Mouse (Mus musculus) T-helper 17 cell (primary cell): ENCODE results near the gene Ror2.

Experiments
- in situ Hi-C, 2 experiments: fragments of 300-600 bp; cut with MboI, MseI; formaldehyde crosslinking; loops; 1 replicate in 1 of 2; 2 replicates in 1 of 2; pipeline ENCODE4 v1.15.1; 2025; ENCODE audit warnings: high pct_unique_total_duplicates in 2 of 2

Ror2 gene

DNA sequence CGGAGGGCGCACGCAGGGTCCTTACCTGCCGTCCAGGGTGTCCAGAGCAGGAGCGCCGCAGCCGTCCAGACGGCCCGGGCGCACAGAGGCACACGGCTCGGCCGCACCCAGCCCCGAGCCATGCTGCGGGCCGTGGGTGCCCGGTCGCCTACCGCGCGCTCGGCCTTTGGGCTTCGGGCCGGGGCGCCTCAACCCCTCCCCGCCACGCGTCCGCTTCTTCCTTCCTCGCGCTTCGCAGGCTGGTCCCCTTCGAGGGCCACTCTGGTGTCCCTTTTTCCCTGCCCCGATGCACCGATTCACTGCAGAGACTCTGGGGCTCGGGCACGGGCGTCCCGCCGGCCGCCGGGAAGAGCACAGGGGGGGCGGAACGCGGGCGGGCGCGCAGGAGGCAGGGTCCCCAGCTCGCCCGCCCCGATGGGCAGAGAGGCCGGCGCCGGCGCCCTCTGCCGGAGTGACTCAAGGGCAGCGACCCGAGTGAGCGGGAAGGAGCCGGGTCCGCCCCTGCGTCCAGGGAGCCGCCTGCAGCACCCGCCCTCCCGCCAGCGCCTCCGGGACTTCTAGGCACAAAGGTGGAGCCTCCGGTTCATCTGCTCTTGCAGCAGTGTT, at the start of gene Ror2:
Gene Ror2 (minus strand): TSS at position 369 of the 606 bp plus-strand sequence.
- in situ Hi-C loops: no loop called here

DNA sequence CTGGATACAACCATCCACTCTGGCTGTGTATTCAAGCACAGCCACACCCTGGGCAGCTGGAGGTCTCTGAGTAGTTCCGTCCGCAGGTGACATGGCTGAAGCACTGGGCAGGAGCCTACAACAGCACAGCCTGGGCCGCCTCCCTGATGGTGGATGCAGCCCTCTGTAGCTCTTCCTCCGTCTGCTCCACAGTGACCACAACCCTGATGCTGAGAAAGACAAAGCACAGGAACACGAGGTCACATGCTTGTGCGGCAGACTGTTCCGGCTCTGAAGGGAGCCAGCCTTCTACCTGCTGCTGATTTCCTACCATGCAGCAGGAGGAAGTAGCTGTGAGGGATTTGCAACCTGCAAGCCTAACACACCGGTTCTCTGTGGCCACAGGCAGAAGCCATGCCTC, 47.8 kb upstream of the Ror2 start:
- in situ Hi-C loops: loop anchor here (10.0 kb wide), 2 partner anchors 841 to 1311 kb away; no protein-coding TSS in a partner anchor

- in situ Hi-C loops: loop anchor here (10.0 kb wide), 2 partner anchors 845 to 1315 kb away; no protein-coding TSS in a partner anchor
Observed at GRCm38 (mm10) chr13:53330246-53330645, 44.3 kb upstream of the Ror2 start.

- in situ Hi-C loops: no loop called here
Observed at GRCm38 (mm10) chr13:53325531-53325930, 39.6 kb upstream of the Ror2 start.

DNA sequence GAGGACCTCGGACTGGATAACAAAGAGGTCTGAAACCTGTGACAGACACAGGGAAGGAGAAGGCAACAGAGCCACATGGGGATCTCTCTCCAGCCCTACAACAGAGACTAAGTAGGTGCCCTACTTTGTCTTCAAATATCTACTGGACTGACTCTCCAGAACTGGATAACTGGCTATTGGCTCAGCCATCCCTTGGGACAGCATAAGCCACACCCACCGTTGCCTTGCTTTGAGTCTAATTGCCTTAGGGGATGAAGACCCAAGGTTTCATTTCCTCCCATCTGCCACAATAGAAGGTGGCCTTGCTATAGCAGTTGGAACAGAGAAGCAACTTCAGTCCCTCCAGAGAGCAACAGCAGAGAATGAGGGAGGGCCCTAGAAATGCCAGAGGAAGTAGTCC, 37.7 kb upstream of the Ror2 start:
- in situ Hi-C loops: no loop called here

GRCm38 (mm10) chr13:53320899-53321298, 35.0 kb upstream of the Ror2 start:
- in situ Hi-C loops: no loop called here

- in situ Hi-C loops: loop anchor here (5.0 to 10.0 kb wide), 2 partner anchors 106 to 942 kb away; no protein-coding TSS in a partner anchor
Observed at GRCm38 (mm10) chr13:53316515-53317295, 30.8 kb upstream of the Ror2 start.

GRCm38 (mm10) chr13:53315757-53316156, 29.8 kb upstream of the Ror2 start:
- in situ Hi-C loops: loop anchor here (5.0 to 10.0 kb wide), 2 partner anchors 107 to 941 kb away; no protein-coding TSS in a partner anchor

GRCm38 (mm10) chr13:53310442-53310841, 24.5 kb upstream of the Ror2 start:
- in situ Hi-C loops: loop anchor here in 1 of 2 experiments (10.0 kb wide), 1 partner anchor 936 kb away; no protein-coding TSS in a partner anchor

DNA sequence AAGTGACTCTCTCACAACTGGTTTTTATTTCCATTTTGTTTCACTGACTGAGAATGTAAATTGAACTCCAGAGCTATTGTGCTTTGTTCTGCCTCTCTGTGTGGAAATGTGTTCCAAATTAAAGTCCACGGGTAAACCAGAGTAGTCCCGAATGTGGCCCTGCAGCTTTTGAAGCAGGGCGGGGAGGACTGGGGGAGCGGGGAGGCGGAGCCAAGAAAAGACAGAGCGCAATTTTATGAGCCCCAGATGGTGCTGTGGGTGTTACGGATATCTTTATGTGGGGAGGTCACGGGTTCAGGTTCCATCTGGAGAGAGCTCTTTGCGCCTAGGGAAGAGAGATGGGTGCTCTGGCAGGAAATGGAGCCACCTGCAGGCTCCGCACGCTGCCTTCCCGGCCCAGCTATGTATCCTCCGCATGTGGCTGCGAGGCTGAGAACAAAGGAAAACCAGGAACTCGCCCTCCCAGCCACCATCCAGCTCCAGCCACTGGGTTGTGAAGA, 23.8 kb upstream of the Ror2 start:
- in situ Hi-C loops: loop anchor here in 1 of 2 experiments (10.0 kb wide), 1 partner anchor 935 kb away; no protein-coding TSS in a partner anchor

DNA sequence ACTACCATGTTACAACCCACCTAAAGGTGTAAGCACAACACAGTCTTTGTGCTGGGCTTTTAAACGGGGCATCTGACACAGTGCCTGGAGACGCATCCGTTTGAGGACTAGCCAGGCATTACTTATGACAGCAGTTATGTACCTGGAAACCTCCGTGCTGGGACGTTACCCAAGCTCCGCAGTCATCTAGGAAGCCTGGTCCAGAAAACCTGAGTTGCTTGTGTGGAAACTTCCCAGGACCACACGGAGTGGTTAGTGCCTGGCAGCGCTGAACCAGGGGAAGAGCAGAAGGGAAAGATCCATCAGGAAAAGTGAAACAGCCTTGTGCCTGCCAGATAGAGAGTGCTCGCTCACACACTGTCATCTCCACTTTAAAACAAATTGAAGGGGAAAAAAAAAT, 23.2 kb upstream of the Ror2 start:
- in situ Hi-C loops: no loop called here

GRCm38 (mm10) chr13:53306836-53307235, 20.9 kb upstream of the Ror2 start:
- in situ Hi-C loops: no loop called here

GRCm38 (mm10) chr13:53305256-53305655, 19.3 kb upstream of the Ror2 start:
- in situ Hi-C loops: no loop called here

- in situ Hi-C loops: no loop called here
Observed at GRCm38 (mm10) chr13:53302688-53303087, 16.8 kb upstream of the Ror2 start.

DNA sequence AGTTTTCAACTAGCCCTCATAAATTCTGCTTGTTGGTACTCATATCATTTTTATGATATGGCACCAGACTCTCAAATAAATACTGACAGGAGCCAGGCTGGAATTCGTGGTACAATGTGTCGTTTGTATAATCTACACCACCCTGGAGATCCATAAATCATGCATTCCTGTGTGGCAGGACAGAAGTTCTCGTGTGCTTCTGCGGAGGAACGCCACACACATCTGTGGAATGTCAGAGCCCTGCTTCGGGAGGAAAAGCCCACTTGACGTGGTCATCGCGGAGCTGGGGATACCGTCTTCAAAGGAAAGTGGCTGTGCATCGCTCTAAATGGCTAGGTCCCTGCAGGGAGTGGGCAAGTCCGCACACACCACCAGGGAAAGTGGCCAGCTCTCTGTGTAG, 7.1 kb upstream of the Ror2 start:
- in situ Hi-C loops: no loop called here

DNA sequence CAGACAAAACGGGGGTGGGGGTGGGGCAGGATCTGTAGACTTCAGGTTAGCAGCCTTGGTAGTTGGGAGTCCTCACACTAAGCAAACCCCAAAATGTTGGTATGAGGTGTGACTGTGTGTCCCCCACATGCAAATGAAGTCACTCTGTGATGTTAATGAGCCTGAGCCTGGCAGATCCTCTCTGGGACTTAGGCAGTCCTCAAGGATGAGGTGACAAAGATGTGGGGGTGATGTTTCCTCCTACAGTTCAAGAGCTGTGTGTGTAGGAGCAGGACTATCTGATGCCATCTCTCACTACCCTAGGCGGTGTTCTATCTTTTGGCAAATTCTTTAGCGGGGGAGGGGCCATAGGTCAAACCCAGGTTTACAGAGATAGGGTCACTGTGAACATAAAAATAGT, 6.3 kb upstream of the Ror2 start:
- in situ Hi-C loops: no loop called here

GRCm38 (mm10) chr13:53285261-53285755, 616 bp downstream of the Ror2 start:
- in situ Hi-C loops: no loop called here

- in situ Hi-C loops: no loop called here
Observed at GRCm38 (mm10) chr13:53284740-53285191, 1.2 kb downstream of the Ror2 start.

- in situ Hi-C loops: no loop called here
Observed at GRCm38 (mm10) chr13:53281604-53282396, 4.1 kb downstream of the Ror2 start.

GRCm38 (mm10) chr13:53278908-53279307, 7.0 kb downstream of the Ror2 start:
- in situ Hi-C loops: no loop called here

GRCm38 (mm10) chr13:53276381-53276780, 9.5 kb downstream of the Ror2 start:
- in situ Hi-C loops: no loop called here
